Mouse (Mus musculus) MEL (cell line): Measurements from ENCODE around the gene Sectm1b.

Source experiments
- CHD2 ChIP-seq: IDR thresholded peaks from 2 replicates; pipeline ENCODE4 v1.6.1; 2011; ENCODE audit warnings: low read length, improper control_type of control experiment
- CTCF ChIP-seq, 3 experiments: IDR thresholded peaks in 2 of 3; conservative IDR thresholded peaks in 1 of 3; 2 replicates each; pipeline ENCODE4 v1.5.1; 2011 to 2012; ENCODE audit warnings: low read length in 3 of 3, low read depth in 2 of 3, mild to moderate bottlenecking in 2 of 3, improper control_type of control experiment in 1 of 3, inconsistent platforms in 1 of 3, mixed read lengths in 1 of 3, moderate library complexity in 1 of 3; ENCODE audit not compliant: control insufficient read depth in 1 of 3, insufficient read depth in 1 of 3, poor library complexity in 1 of 3, severe bottlenecking in 1 of 3
- EP300 ChIP-seq, 2 experiments: IDR thresholded peaks; 2 replicates each; pipeline ENCODE4 v1.6.1; 2011; ENCODE audit warnings: improper control_type of control experiment in 2 of 2, low read length in 2 of 2, low read depth in 1 of 2, mild to moderate bottlenecking in 1 of 2
- HCFC1 ChIP-seq: IDR thresholded peaks from 2 replicates; pipeline ENCODE4 v1.6.1; 2012; ENCODE audit warnings: low read depth, mild to moderate bottlenecking, inconsistent platforms, low read length, improper control_type of control experiment, moderate library complexity
- MAX ChIP-seq: IDR thresholded peaks from 2 replicates; pipeline ENCODE4 v1.6.1; 2011; ENCODE audit warnings: low read length, improper control_type of control experiment
- NELFE ChIP-seq: IDR thresholded peaks from 2 replicates; pipeline ENCODE4 v1.6.1; 2011; ENCODE audit warnings: low read depth, low read length, improper control_type of control experiment
- NRF1 ChIP-seq: IDR thresholded peaks from 2 replicates; pipeline ENCODE4 v1.6.1; 2014; ENCODE audit warnings: low read depth, mild to moderate bottlenecking, inconsistent platforms, low read length, improper control_type of control experiment, moderate library complexity; ENCODE audit not compliant: poor library complexity, insufficient read depth, severe bottlenecking
- POLR2A ChIP-seq, 2 experiments: IDR thresholded peaks; 2 replicates each; pipeline ENCODE4 v1.6.1; 2011 to 2012; ENCODE audit warnings: low read length in 2 of 2, mild to moderate bottlenecking in 2 of 2, control low read depth in 1 of 2, improper control_type of control experiment in 1 of 2, low read depth in 1 of 2, moderate library complexity in 1 of 2; ENCODE audit not compliant: control insufficient read depth in 1 of 2, insufficient read depth in 1 of 2, poor library complexity in 1 of 2
- POLR2AphosphoS5 ChIP-seq: IDR thresholded peaks from 2 replicates; pipeline ENCODE4 v1.6.1; 2012; ENCODE audit warnings: low read depth, borderline replicate concordance, mild to moderate bottlenecking, inconsistent platforms, low read length, moderate library complexity, mixed read lengths
- RAD21 ChIP-seq: IDR thresholded peaks from 2 replicates; pipeline ENCODE4 v1.6.1; 2011; ENCODE audit warnings: mild to moderate bottlenecking, low read depth, low read length, improper control_type of control experiment
- SIN3A ChIP-seq: IDR thresholded peaks from 2 replicates; pipeline ENCODE4 v1.6.1; 2012; ENCODE audit warnings: low read length, improper control_type of control experiment, inconsistent platforms
- TBP ChIP-seq: IDR thresholded peaks from 2 replicates; pipeline ENCODE4 v1.8.0; 2011; ENCODE audit warnings: low read depth, low read length, improper control_type of control experiment
- TCF12 ChIP-seq: IDR thresholded peaks from 2 replicates; pipeline ENCODE4 v1.6.1; 2014; ENCODE audit warnings: low read depth, mild to moderate bottlenecking, inconsistent platforms, low read length, improper control_type of control experiment, moderate library complexity

DNA sequence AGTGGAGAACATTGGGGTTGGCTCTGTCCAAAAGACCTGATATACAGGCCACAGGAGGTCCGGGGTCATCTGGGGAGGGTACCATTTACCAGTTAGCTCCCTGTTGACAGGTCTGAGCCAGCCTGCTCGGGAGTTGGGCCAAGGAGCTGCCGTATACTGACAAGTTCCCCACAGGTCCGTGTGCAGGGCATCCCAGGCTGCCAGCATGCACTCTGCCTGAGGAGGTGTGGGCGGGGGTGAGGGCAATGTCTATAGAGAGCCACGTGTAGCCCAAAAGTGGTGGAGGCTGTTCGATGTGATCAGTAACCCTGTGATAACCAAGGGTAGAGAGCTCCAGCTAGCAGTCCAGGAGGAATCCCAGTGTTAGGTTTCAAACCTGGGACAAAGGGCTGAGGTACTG, 36.4 kb upstream of the Sectm1b start:
- no peak for TF ChIP-seq CTCF (IDR thresholded peaks at IDR 0.05 in 2 of 3, conservative IDR thresholded peaks at IDR 0.05 in 1 of 3; ENCODE audit: control insufficient read depth in 1 of 3, insufficient read depth in 1 of 3, low read depth in 2 of 3, low read length in 3 of 3, poor library complexity in 1 of 3, severe bottlenecking in 1 of 3)
- TF ChIP-seq HCFC1 = no peak
- no peak for TF ChIP-seq TBP
- TF ChIP-seq POLR2AphosphoS5 = no peak
- TF ChIP-seq POLR2A (IDR thresholded peaks at IDR 0.05; ENCODE audit: control insufficient read depth in 1 of 2, insufficient read depth in 1 of 2, low read depth in 1 of 2, low read length in 2 of 2, poor library complexity in 1 of 2) = no peak
- no peak for TF ChIP-seq SIN3A
- TF ChIP-seq NELFE = no peak
- no peak for TF ChIP-seq MAX
- no peak for TF ChIP-seq EP300 (IDR thresholded peaks at IDR 0.05; ENCODE audit: low read depth in 1 of 2, low read length in 2 of 2)
- TF ChIP-seq TCF12 = no peak
- TF ChIP-seq NRF1 = no peak
- no peak for TF ChIP-seq RAD21
- TF ChIP-seq CHD2 = no peak
